Mouse (Mus musculus) forebrain, postnatal 0 days (tissue): ENCODE measurements around the gene Tmem221. TPM values are rescaled to one million over a fixed set of nuclear protein-coding genes. Genes with fewer than 3 reads are reported as not detected.

Experiments
- ATAC-seq: fragments of 200-750 bp; cut with Nextera tagmentation; 2 replicates; pipeline ENCODE4 v1.8.0; 2017; ENCODE audit warnings: mild to moderate bottlenecking, moderate library complexity
- DNase-seq: peaks from one replicate; pipeline ENCODE4 v3.0.0-alpha.2; 2015
- H3K27ac ChIP-seq: fragments of 300-500 bp; sonication (generic); 2 replicates; pipeline ENCODE4 v1.5.1; 2014; ENCODE audit warnings: low read depth, mild to moderate bottlenecking, antibody characterized with exemption, low read length, moderate library complexity, mixed read lengths
- H3K27me3 ChIP-seq: fragments of 300-500 bp; sonication (generic); 2 replicates; pipeline ENCODE4 v1.6.1; 2014; ENCODE audit warnings: mild to moderate bottlenecking, low read length, mixed read lengths; ENCODE audit not compliant: insufficient read depth
- H3K36me3 ChIP-seq: fragments of 300-500 bp; sonication (generic); 2 replicates; pipeline ENCODE4 v1.6.1; 2014; ENCODE audit warnings: mild to moderate bottlenecking, moderate library complexity; ENCODE audit not compliant: insufficient read depth
- H3K4me1 ChIP-seq: fragments of 300-500 bp; sonication (generic); 2 replicates; pipeline ENCODE4 v1.6.1; 2014; ENCODE audit warnings: antibody characterized with exemption; ENCODE audit not compliant: insufficient read depth
- H3K4me2 ChIP-seq: fragments of 300-500 bp; sonication (generic); 2 replicates; pipeline ENCODE4 v1.6.1; 2014; ENCODE audit warnings: low read depth, mild to moderate bottlenecking, moderate library complexity
- H3K4me3 ChIP-seq: fragments of 300-500 bp; sonication (generic); 2 replicates; pipeline ENCODE4 v1.5.1; 2014; ENCODE audit warnings: low read depth, low read length, mixed read lengths
- H3K9ac ChIP-seq: fragments of 300-500 bp; sonication (generic); 2 replicates; pipeline ENCODE4 v1.6.1; 2014; ENCODE audit warnings: mild to moderate bottlenecking
- H3K9me3 ChIP-seq: fragments of 300-500 bp; sonication (generic); 2 replicates; pipeline ENCODE4 v1.6.1; 2016; ENCODE audit warnings: low read length
- CTCF ChIP-seq: sonication (generic); IDR thresholded peaks from 2 replicates; pipeline ENCODE4 v1.5.1; 2016; ENCODE audit warnings: antibody characterized with exemption, control low read depth, low read depth
- WGBS: fragments of 180-500 bp; shearing (Covaris S2); extraction: QIAGEN DNeasy Blood & Tissue Kit; methylation state at CpG from one replicate; pipeline ENCODE4 v1.1.7; 2014; 5-methylcytosine and 5-hydroxymethylcytosine counted together
- polyA plus RNA-seq: library from polyadenylated mRNA; unstranded; fragments of >200 nt; fragmentation: Nextera tagmentation; extraction: Ambion mirVana; gene quantifications from 2 replicates; pipeline ENCODE4 v1.2.1, GENCODE M21; 2015
- total RNA-seq: library from RNA; depleted of rRNA; stranded (reverse); fragments of >200 nt; gene quantifications from 2 replicates; pipeline ENCODE4 v1.2.3, GENCODE M21; 2014

The Tmem221 gene
- total and polyA plus RNA-seq, 2 experiments from 2014 or later: 0.16 TPM; not detected in 1

GRCm38 (mm10) chr8:71554001-71554400, 4.7 kb downstream of the Tmem221 start:
- Histone ChIP-seq H3K27ac (no peak overlapping the region), H3K9ac (no peak overlapping the region), H3K4me3 (no peak overlapping the region), H3K4me2 (no peak overlapping the region), H3K4me1 (no peaks in the 10 kb centered on the region), H3K36me3 (no peaks in the 10 kb centered on the region), H3K9me3 (no peaks in the 10 kb centered on the region), H3K27me3 (peaks cover 28% of the 10 kb centered on the region)
- WGBS: 64% methylated on average over 6 of the region's 6 CpGs
- DNase-seq: no peak
- no peak for TF ChIP-seq CTCF
- ATAC-seq: no peak

DNA sequence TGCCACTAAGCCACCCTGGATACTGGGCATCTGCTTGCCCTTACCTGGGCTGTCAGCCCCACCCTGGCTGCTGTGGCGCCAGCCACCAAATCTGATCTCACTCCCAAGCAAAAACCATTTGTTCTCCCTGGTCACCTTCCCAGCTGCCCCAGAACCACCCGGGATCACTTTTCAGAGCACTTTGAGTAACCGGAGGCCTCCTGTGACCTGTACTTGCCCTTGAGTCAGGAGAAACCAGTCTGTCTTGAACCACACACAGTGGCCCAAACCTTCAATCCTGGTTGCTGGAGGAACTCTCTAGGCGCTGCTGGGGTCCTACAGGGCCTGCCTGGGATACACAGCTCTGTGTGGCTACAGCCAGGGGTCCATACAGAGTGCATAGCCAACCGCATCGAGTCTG, 5.9 kb downstream of the Tmem221 start:
- Histone ChIP-seq H3K27ac (no peak overlapping the region), H3K27me3 (peaks cover 16% of the 10 kb centered on the region), H3K9me3 (no peaks in the 10 kb centered on the region), H3K4me2 (no peak overlapping the region), H3K9ac (no peak overlapping the region), H3K4me1 (no peaks in the 10 kb centered on the region), H3K36me3 (peaks cover 9% of the 10 kb centered on the region), H3K4me3 (no peak overlapping the region)
- DNase-seq (no peak), ATAC-seq (no peak)
- WGBS: 73% methylated on average over 6 of the region's 6 CpGs
- no peak for TF ChIP-seq CTCF

DNA sequence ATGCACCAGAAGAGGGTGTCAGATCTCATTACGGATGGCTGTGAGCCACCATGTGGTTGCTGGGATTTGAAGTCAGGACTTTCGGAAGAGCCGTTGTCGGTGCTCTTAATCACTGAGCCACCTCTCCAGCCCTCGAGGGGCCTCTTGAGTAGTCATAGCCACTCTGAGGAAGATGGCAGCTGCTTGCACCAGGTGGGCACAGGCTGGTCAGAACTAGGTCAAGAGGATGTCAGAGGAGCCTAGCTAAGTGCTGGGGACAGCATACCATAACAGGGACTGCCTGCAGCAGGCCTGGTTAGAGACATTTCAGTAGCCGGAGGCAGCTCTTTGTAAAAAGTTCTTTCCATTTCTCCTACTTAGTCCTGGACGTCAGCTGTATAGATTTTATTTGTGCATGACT, 7.9 kb downstream of the Tmem221 start:
- DNase-seq: no peak
- Histone ChIP-seq H3K36me3 (peaks cover 23% of the 10 kb centered on the region), H3K9ac (no peak overlapping the region), H3K4me1 (no peaks in the 10 kb centered on the region), H3K4me2 (no peak overlapping the region), H3K9me3 (no peaks in the 10 kb centered on the region), H3K27ac (no peak overlapping the region), H3K4me3 (no peak overlapping the region), H3K27me3 (no peaks in the 10 kb centered on the region)
- no peak for TF ChIP-seq CTCF
- ATAC-seq: no peak
- 68% methylated on average over 7 of the region's 7 CpGs for WGBS

- no peak overlapping the region for H3K4me2 ChIP-seq
- no peaks in the 10 kb centered on the region for H3K9me3 ChIP-seq
- ATAC-seq: no peak
- H3K27ac ChIP-seq: no peak overlapping the region
- no peak overlapping the region for H3K4me3 ChIP-seq
- peaks cover 32% of the 10 kb centered on the region for H3K36me3 ChIP-seq
- DNase-seq: no peak
- no peak overlapping the region for H3K9ac ChIP-seq
- H3K4me1 ChIP-seq: no peaks in the 10 kb centered on the region
- no peak for TF ChIP-seq CTCF
- WGBS: 90% methylated on average over 7 of the region's 7 CpGs
- H3K27me3 ChIP-seq: no peaks in the 10 kb centered on the region
These were observed 11.1 kb downstream of the Tmem221 start for GRCm38 (mm10) chr8:71547590-71547989.

GRCm38 (mm10) chr8:71545053-71545452, 13.6 kb downstream of the Tmem221 start:
- Histone ChIP-seq H3K4me2 (no peak overlapping the region), H3K36me3 (peaks cover 32% of the 10 kb centered on the region), H3K9me3 (no peaks in the 10 kb centered on the region), H3K4me3 (no peak overlapping the region), H3K27me3 (no peaks in the 10 kb centered on the region), H3K9ac (no peak overlapping the region), H3K4me1 (no peaks in the 10 kb centered on the region), H3K27ac (no peak overlapping the region)
- 93% methylated on average over 11 of the region's 11 CpGs for WGBS
- TF ChIP-seq CTCF: no peak
- ATAC-seq: no peak
- no peak for DNase-seq

- peak overlapping the region; percentile 90 for H3K4me2 ChIP-seq
- ATAC-seq (no peak), DNase-seq (no peak)
- H3K27ac ChIP-seq: no peak overlapping the region
- H3K36me3 ChIP-seq: peaks cover 31% of the 10 kb centered on the region
- peak overlapping the region; percentile 74; the same call in 1 of the 2 replicates for H3K9ac ChIP-seq
- no peaks in the 10 kb centered on the region for H3K9me3 ChIP-seq
- H3K4me1 ChIP-seq: no peaks in the 10 kb centered on the region
- 91% methylated on average over 9 of the region's 9 CpGs for WGBS
- no peak for TF ChIP-seq CTCF
- peak overlapping the region; percentile 75 for H3K4me3 ChIP-seq
- H3K27me3 ChIP-seq: no peaks in the 10 kb centered on the region
These were observed 14.9 kb downstream of the Tmem221 start for GRCm38 (mm10) chr8:71543755-71544154.

GRCm38 (mm10) chr8:71542632-71543343, 15.9 kb downstream of the Tmem221 start, which contains the start of gene Mvb12a:
Mvb12a (plus strand) TSS chr8:71542922.
- no peaks in the 10 kb centered on the region for H3K4me1 ChIP-seq
- peak within 1 kb of the TSS; percentile 90 for H3K4me2 ChIP-seq
- TF ChIP-seq CTCF: no peak
- H3K9ac ChIP-seq: peak within 1 kb of the TSS; percentile 74
- H3K9me3 ChIP-seq: no peaks in the 10 kb centered on the region
- no peaks in the 10 kb centered on the region for H3K27me3 ChIP-seq
- ATAC-seq: peak; percentile 97
- 0 out of 2 replicates have a peak within 1 kb of the TSS, but pooled peaks have one; percentile 31 for H3K27ac ChIP-seq
- peak; percentile 98 for DNase-seq
- peaks cover 24% of the 10 kb centered on the region for H3K36me3 ChIP-seq
- 0% methylated on average over 51 of the region's 55 CpGs for WGBS
- H3K4me3 ChIP-seq: peak within 1 kb of the TSS; percentile 75
